Mouse (Mus musculus): ENCODE measurements around the gene S100a3.

Gene S100a3

DNA sequence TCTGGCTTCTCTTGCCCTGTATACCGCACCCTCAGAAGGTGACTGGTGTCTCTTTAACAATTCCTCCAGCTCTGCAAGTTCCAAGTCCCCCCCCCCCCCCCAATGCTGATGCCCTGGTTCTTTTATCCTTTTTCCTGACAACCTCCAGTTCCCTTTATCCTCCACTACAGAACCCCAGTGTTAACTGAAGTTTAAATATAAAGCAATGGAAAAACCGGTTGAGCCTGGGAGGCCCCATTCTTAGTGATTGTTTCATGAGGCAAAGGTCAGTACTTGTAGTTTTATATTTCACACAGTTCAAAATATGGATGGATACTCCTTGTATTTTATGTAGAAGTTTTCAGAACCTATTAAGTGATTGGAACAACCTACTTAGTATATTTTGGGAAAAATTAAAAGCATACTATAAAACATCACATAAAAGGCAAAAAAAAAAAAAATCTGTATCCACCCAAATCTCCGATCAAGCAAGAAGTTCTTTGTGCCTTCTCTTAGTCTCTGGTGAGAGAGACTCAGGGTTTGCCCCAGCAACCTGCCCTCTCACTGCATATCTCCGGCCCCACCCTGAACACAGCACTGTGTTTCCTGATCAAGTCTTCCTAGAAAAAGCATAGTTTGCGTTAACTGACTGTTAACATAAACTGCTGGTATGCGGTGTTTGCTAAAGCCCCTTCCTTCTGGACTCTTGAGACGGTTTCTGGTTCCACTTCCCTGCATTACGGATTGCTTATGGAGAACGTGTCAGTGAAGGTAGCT is 66.1 kb downstream of the S100a3 start:
- no peak for DNase-seq (ENCODE audit: low spot score in 2 of 2)

DNA sequence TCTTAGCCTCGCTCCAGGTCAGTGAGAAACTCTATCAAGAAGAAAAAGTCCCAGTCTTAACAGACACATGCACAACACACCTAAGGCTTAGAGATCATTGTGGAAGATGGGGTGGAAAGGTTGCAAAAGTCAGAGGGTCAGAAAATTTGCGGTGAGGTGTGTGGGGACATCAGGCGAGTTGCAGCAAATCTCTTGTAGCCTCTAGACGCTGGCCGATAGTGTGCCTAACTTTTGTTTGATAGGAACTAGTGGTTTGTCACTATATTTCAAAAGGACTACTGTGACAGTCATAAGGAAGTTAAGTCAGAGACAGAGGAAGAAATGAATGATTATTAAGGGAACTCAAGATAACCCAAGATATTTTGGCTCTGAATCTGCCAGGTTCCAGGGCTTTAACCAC is 67.0 kb downstream of the S100a3 start:
- DNase-seq (ENCODE audit: low spot score in 2 of 2): no peak

DNA sequence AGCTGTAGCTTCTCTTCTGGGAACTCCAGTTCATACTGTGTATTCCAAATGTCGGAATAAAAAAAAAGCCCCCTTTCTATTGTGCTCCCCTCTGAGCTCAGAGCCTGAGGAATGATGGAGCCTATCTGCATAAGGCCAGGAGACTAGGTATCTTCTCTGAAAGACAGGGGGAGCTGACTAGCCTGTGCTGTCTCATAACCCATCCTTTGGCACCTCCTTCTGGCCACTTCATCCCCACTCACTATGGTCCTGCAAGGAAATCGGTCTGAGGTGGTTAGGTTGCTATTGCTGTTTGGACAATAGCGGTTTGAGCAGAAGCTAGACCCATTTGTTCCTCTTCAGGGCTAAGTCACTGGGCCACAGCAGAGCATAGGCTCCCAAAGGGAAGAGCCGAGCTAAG is 67.4 kb downstream of the S100a3 start:
- no peak for DNase-seq (ENCODE audit: low spot score in 2 of 2)

DNA sequence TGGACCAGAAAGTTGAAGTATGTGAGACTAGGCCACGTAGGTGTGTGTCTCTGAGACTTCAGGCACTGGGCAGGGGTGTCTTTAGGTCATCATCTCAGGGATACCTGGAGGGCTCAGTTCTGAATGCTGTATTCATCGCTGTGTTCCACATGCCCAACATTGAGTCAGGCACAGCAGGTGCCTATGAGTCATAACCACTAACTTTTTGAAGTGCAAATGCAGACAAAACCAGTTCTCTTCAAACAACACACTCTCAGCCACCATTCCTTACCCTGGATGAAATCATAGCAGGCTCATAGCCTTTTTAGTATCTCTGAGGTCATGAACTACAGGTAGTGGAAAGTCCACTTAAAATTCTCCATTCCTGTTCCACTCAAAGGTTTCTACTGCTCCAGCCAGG is 68.9 kb downstream of the S100a3 start:
- DNase-seq (ENCODE audit: low spot score in 2 of 2): no peak

DNA sequence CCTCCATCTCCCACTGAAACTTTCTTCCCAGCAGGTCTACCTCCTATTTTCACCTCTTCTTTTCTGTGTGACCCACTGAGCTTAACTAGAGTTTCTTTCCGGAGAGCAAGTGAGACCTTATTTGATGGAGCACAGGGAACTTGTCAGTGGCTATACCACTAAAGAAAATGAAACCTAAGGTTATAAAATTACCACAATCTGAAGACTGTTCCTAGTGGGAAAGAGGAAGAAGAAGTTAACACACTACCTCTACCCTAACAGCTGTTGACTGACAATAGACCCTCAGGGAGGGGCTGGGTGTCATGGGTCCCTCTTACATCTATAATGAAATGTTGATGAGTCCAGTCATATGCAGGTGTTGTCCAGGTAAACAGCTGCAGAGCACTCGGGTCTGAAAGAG is 71.6 kb downstream of the S100a3 start:
- DNase-seq (ENCODE audit: low spot score in 2 of 2): no peak

DNA sequence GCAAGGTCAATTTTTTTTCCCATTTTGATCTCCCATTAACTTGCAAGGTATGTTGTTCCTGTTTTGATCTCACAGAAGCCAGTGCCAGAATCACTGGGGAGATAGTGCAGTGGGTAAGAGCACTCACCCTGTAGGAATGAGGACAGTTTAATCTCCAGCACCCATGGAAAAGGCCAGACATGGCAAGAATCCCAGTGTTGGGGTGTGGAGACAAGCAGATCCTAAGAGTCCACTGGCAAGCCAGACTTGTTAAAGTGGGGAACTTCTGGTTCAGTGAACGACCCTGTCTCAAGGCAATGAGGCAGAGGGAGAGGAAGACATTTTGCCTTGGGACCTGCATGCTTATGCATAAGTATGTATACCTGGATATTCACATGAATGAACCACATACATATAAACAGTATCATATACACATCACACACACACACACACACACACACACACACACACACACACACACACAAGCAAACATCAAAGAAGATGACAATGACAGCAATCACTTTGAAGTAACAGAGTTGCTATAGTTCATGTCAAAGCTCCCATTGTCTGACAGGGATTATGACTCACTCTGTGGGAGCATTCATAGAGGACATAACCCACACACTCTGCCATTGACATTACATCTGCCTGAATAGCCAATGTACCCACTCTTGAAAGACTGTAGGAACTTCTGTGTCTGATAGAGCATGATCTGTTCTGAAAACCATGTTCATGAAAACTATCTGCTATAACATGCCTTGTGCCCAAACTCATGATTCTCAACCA is 78.3 kb downstream of the S100a3 start:
- DNase-seq (ENCODE audit: low spot score in 2 of 2): no peak

DNA sequence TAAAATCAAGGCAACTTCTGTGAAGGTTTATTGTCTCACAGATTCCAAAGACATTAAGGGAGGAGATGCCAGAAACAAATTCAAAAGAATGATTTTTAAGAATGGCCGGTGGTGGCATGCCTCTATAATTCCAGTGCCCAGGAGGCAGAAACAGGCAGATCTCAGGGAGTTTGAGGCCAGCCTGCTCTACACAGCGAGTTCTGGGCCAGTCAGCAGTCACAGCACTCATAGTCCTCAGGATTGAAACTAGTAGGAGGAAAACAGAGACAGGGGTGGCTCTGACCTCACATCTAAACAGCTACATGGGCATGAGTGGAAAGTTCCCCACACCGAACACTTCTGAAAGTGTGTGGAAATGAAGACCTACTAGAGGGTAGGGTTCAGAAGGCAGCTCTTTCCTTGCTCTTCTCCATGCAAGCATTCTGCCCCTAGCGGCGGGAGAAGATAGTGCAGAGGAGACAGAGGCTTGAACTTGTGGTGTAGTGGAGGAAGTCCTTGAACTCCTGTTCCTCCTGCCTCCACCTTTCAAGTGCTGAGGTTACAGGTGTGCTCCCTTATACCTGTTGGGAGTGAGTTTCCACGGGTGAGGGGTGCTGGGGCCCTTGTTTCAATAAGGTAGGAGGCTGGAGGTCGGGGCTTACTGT is 79.3 kb downstream of the S100a3 start:
- DNase-seq (ENCODE audit: low spot score in 2 of 2): no peak

DNA sequence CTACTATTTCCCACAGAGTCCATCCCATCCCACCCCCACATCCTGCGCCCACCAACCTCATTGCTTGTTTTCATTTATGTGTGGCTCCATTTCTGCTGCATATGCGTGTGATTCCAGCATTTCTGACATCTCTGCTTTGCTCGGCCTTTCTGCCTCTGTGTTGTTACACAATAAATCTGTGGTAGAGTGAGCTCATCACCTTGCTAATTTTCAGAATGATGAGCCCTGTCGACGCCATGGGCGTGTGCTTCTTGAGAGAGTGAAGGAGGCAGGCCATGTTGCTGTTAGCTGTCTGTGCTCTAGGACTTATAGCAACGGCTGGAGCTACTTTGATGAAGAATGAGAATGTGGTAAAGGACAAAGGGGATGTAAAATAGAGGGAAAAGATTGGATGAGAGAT is 80.6 kb downstream of the S100a3 start:
- DNase-seq (ENCODE audit: low spot score in 2 of 2): no peak

DNA sequence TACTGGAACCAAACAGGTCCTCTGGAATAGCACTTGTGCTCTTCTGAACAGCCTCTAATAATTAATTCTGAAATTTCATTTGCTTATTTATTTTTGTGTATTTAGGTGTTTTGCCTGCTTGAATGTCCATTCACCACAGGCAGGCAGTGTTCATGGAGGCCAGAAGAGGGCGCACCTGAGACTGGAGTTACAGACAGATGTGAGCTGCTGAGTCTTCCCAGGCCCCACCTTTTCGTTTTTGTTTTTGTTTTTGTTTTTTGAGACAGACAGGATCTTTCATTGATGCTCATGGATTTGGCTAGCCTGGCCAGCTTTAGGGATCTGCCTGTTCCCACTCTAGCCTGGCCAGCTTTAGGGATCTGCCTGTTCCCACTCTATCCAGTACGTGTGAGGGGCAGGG is 83.8 kb downstream of the S100a3 start:
- DNase-seq (ENCODE audit: low spot score in 2 of 2): peak in 1 of 2 experiments; percentile 39

DNA sequence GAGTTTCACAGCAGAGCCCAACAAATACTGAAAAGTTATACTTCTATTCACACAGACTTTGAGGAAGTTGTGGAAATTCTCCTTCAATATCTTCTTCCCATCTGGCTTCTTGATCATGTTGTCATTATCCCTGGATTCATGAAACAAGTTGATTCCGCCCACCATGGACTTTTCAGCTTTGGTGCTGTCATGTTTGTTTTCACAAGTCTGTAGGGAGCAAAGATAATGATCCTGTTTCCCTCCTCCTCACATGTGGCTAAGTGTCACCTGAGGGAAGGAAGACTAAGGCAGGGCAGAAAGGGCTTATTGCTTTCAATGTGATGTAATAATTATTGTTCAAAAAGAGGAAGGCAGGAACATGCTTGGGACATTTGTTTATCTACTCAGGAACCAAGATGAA is 86.9 kb downstream of the S100a3 start:
- DNase-seq (ENCODE audit: low spot score in 2 of 2): no peak

DNA sequence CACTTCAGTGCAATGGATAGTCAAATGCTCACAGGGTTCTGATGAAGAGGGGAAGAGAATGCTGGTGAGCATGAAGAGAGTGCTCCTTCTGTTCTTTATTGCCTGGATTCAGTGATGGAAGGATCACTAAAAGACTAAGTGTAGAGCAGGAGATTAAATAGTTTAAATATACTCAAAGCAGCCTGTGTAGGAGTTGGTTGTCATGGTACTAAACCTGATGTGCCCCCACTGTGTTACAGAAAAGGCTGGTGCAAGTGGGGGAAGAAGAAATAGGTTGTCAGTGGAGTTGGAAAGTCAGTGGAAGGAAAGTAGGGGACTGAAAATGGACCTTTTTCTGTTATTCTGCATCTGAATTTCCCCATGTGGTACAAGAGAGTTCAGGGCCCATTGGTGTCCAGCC is 88.6 kb downstream of the S100a3 start:
- DNase-seq (ENCODE audit: low spot score in 2 of 2): no peak

DNA sequence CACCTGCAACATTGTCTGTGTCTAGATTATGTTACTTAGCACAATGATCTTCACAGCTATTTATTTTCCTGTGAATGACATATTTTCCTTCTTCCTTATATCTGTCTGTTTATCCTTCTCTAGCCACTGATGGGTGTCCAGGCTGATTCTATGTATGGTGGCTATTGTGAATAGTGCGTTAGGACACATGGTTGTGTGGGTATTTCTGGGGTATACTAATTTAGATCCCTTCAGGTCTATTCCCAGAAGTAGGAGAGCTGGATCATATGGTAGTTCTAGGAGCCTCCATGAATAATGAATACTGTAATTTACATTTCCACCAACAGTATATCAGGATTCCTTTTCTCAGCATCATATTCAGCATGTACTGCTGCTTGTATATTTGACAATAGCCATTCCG is 89.5 kb downstream of the S100a3 start:
- DNase-seq (ENCODE audit: low spot score in 2 of 2): no peak

All from urinary bladder, postnatal 36 days (tissue).